Mouse (Mus musculus) stomach, postnatal 0 days (tissue): ENCODE measurements around the gene Pmm1.

Experiments
- CTCF ChIP-seq: IDR thresholded peaks from 2 replicates; pipeline ENCODE4 v1.5.1; 2016; ENCODE audit warnings: antibody characterized with exemption, low read depth, mild to moderate bottlenecking, moderate library complexity
- EP300 ChIP-seq: optimal IDR thresholded peaks from 2 replicates; pipeline ENCODE3; 2016; ENCODE audit warnings: antibody characterized with exemption

DNA sequence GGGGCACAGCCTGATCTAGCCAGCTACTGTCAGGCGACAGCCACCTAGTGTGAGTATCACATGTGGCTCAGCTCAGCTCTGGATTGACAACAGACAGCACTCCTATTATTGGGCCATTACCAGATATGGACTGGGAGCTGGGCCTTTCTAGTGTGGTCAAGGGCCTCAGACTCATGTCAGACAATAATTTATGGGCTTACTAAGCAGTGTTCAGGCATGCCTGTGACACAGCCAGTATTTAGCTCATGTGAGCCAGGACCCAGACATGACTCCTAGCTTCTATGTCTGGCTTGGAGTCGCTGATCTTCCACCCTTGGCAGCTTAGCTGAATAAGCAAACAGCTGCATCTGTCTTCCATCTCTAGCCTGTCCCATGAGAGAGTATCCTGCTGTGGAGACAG, 48.2 kb downstream of the Pmm1 start:
- no peak for TF ChIP-seq EP300
- TF ChIP-seq CTCF, result no peak
